Mouse (Mus musculus) CH12.LX (cell line): ENCODE data around the gene Lad1. TPM values are rescaled to one million over a fixed set of nuclear protein-coding genes. Genes with fewer than 3 reads are reported as not detected.
A peak's percentile ranks its signal among the peaks of the same experiment; 100 is the strongest.

Experiments
- DNase-seq: peaks from one replicate; pipeline ENCODE4 v3.0.0-alpha.2; 2013; ENCODE audit errors: extremely low read depth
- H3K27ac ChIP-seq: 2 replicates; pipeline ENCODE4 v1.5.1; 2012; ENCODE audit warnings: low read depth, mild to moderate bottlenecking, control low read depth, moderate library complexity; ENCODE audit not compliant: insufficient read depth
- H3K27me3 ChIP-seq: replicated peaks from 2 replicates; pipeline ENCODE3; 2012; ENCODE audit warnings: inconsistent platforms
- H3K36me3 ChIP-seq, 2 experiments: replicated peaks in 1 of 2; 2 replicates each; pipeline versions ENCODE3 to v1.6.1; 2012; ENCODE audit warnings: inconsistent platforms in 1 of 2, low read length in 1 of 2, mild to moderate bottlenecking in 1 of 2, mixed read lengths in 1 of 2, moderate library complexity in 1 of 2; ENCODE audit not compliant: control insufficient read depth in 1 of 2, insufficient read depth in 1 of 2
- H3K4me1 ChIP-seq, 2 experiments: 2 replicates each; pipeline ENCODE4 v1.6.1; 2012; ENCODE audit warnings: inconsistent platforms in 1 of 2, moderate library complexity in 1 of 2; ENCODE audit not compliant: insufficient read depth in 2 of 2, control insufficient read depth in 1 of 2
- H3K4me2 ChIP-seq: 2 replicates; pipeline ENCODE4 v1.6.1; 2012; ENCODE audit warnings: low read depth, mild to moderate bottlenecking, control low read depth; ENCODE audit not compliant: poor library complexity, insufficient read depth, severe bottlenecking
- H3K4me3 ChIP-seq, 3 experiments: fragments of 150-350 bp in 1 of 3; sonication (generic) in 1 of 3; replicated peaks in 1 of 3; 2 replicates each; pipeline versions ENCODE3 to v1.5.1; 2011 to 2012; ENCODE audit warnings: low read depth in 2 of 3, low read length in 2 of 3, mild to moderate bottlenecking in 2 of 3, moderate library complexity in 2 of 3, control low read depth in 1 of 3, improper control_type of control experiment in 1 of 3, inconsistent platforms in 1 of 3, mixed read lengths in 1 of 3; ENCODE audit not compliant: poor library complexity in 1 of 3
- H3K79me2 ChIP-seq: replicated peaks from 2 replicates; pipeline ENCODE4 v1.6.1; 2012; ENCODE audit warnings: mild to moderate bottlenecking, moderate library complexity; ENCODE audit not compliant: control insufficient read depth, poor library complexity, insufficient read depth, severe bottlenecking; ENCODE audit errors: extremely low read depth
- H3K9ac ChIP-seq: 2 replicates; pipeline ENCODE4 v1.6.1; 2012; ENCODE audit warnings: low read depth, mild to moderate bottlenecking, control low read depth, moderate library complexity; ENCODE audit not compliant: insufficient read depth
- H3K9me3 ChIP-seq: replicated peaks from 2 replicates; pipeline ENCODE3; 2012; ENCODE audit warnings: low read length, inconsistent platforms, mixed read lengths
- BHLHE40 ChIP-seq: IDR thresholded peaks from 2 replicates; pipeline ENCODE4 v1.6.1; 2011; ENCODE audit warnings: mild to moderate bottlenecking, low read depth, low read length, improper control_type of control experiment
- CTCF ChIP-seq, 2 experiments: IDR thresholded peaks in 1 of 2; conservative IDR thresholded peaks in 1 of 2; 2 replicates each; pipeline ENCODE4 v1.5.1; 2011 to 2012; ENCODE audit warnings: low read depth in 2 of 2, low read length in 2 of 2, improper control_type of control experiment in 1 of 2, inconsistent platforms in 1 of 2, mild to moderate bottlenecking in 1 of 2, moderate library complexity in 1 of 2
- ETS1 ChIP-seq: conservative IDR thresholded peaks from 2 replicates; pipeline ENCODE4 v1.6.1; 2012; ENCODE audit warnings: low read depth, mild to moderate bottlenecking, inconsistent platforms, low read length, improper control_type of control experiment, moderate library complexity
- GABPA ChIP-seq: IDR thresholded peaks from 2 replicates; pipeline ENCODE4 v1.6.1; 2012; ENCODE audit warnings: low read depth, low read length, improper control_type of control experiment, inconsistent platforms; ENCODE audit not compliant: insufficient replicate concordance
- IRF4 ChIP-seq: IDR thresholded peaks from 2 replicates; pipeline ENCODE4 v1.6.1; 2014; ENCODE audit warnings: low read depth, mild to moderate bottlenecking, inconsistent platforms, low read length, improper control_type of control experiment
- KAT2A ChIP-seq: IDR thresholded peaks from 2 replicates; pipeline ENCODE4 v1.6.1; 2012; ENCODE audit warnings: low read length, improper control_type of control experiment, inconsistent platforms; ENCODE audit not compliant: insufficient replicate concordance
- MEF2A ChIP-seq: IDR thresholded peaks from 2 replicates; pipeline ENCODE4 v1.6.1; 2014; ENCODE audit warnings: low read depth, mild to moderate bottlenecking, inconsistent platforms, low read length, improper control_type of control experiment, borderline replicate concordance
- MXI1 ChIP-seq: IDR thresholded peaks from 2 replicates; pipeline ENCODE4 v1.6.1; 2011; ENCODE audit warnings: mild to moderate bottlenecking, low read depth, low read length, improper control_type of control experiment
- NELFE ChIP-seq: IDR thresholded peaks from 2 replicates; pipeline ENCODE4 v1.6.1; 2011; ENCODE audit warnings: low read depth, low read length, improper control_type of control experiment
- NRF1 ChIP-seq: IDR thresholded peaks from 2 replicates; pipeline ENCODE4 v1.6.1; 2014; ENCODE audit warnings: low read depth, mild to moderate bottlenecking, inconsistent platforms, low read length, improper control_type of control experiment, moderate library complexity
- PAX5 ChIP-seq: IDR thresholded peaks from 2 replicates; pipeline ENCODE4 v1.6.1; 2012; ENCODE audit warnings: low read length, inconsistent platforms, mixed read lengths
- RCOR1 ChIP-seq: conservative IDR thresholded peaks from 2 replicates; pipeline ENCODE4 v1.6.1; 2012; ENCODE audit warnings: low read depth, mild to moderate bottlenecking, inconsistent platforms, low read length, improper control_type of control experiment
- TBP ChIP-seq: conservative IDR thresholded peaks from 2 replicates; pipeline ENCODE4 v1.6.1; 2011; ENCODE audit warnings: low read depth, low read length, improper control_type of control experiment
- UBTF ChIP-seq: IDR thresholded peaks from 2 replicates; pipeline ENCODE4 v1.6.1; 2012; ENCODE audit warnings: low read depth, mild to moderate bottlenecking, inconsistent platforms, low read length, improper control_type of control experiment, moderate library complexity
- USF2 ChIP-seq: conservative IDR thresholded peaks from 2 replicates; pipeline ENCODE4 v1.6.1; 2011; ENCODE audit warnings: low read depth, low read length, improper control_type of control experiment
- dilution Hi-C: fragments of 300-500 bp; cut with MboI; formaldehyde crosslinking; loops from 2 replicates; pipeline ENCODE4 v1.14.3; 2020; ENCODE audit warnings: low sequenced_read_pairs; ENCODE audit not compliant: extremely low pct_unique_long_range_greater_than_20kb, extremely low pct_ligation_motif_present
- in situ Hi-C: fragments of 300-500 bp; cut with MboI; formaldehyde crosslinking; loops from 3 replicates; pipeline ENCODE4 v1.14.3; 2019; ENCODE audit warnings: low sequenced_read_pairs, low pct_ligation_motif_present, low pct_unique_long_range_greater_than_20kb, mixed read lengths
- polyA plus RNA-seq: library from polyadenylated mRNA; unstranded; fragments of >175 nt; gene quantifications from 2 replicates; pipeline ENCODE4 v1.2.1, GENCODE M21; 2012; ENCODE audit warnings: low read depth; ENCODE audit not compliant: insufficient read length
- total RNA-seq, 2 experiments: library from RNA; depleted of rRNA; stranded (reverse); fragments of 300-350 nt in 1 of 2; fragments of >200 nt in 1 of 2; gene quantifications; 2 replicates each; pipeline ENCODE4 v1.2.3; 2012 to 2014

The Lad1 gene
- total and polyA plus RNA-seq, 3 experiments = 0.17 TPM; not detected in 2

GRCm38 (mm10) chr1:135777046-135777445 lies 41.4 kb upstream of the Lad1 start:
- dilution Hi-C loops (no loop called here), in situ Hi-C loops (no loop called here)
- TF ChIP-seq USF2 (no peak), UBTF (no peak), GABPA (no peak), RCOR1 (no peak), TBP (no peak), MEF2A (no peak), CTCF (conservative IDR thresholded peaks at IDR 0.05 in 1 of 2, IDR thresholded peaks at IDR 0.05 in 1 of 2; ENCODE audit: low read depth in 2 of 2, low read length in 2 of 2) (no peak), NELFE (no peak), MXI1 (no peak)
- Histone ChIP-seq H3K9ac (no peak overlapping the region), H3K79me2 (no peaks in the 10 kb centered on the region), H3K27me3 (no peaks in the 10 kb centered on the region), H3K4me2 (no peak overlapping the region), H3K4me1 (peaks cover 0 to 4% of the 10 kb centered on the region in 2 experiments; a peak in 3 of 4 replicates), H3K9me3 (no peaks in the 10 kb centered on the region), H3K4me3 (no peak overlapping the region), H3K27ac (no peak overlapping the region), H3K36me3 (peaks cover 0 to 8% of the 10 kb centered on the region in 2 experiments)
- no peak for DNase-seq

GRCm38 (mm10) chr1:135778780-135779535 lies 39.4 kb upstream of the Lad1 start, which contains the start of gene Tnni1:
Gene Tnni1 (plus strand): TSS chr1:135779434.
- TF ChIP-seq GABPA = no peak
- TF ChIP-seq NELFE = no peak
- no peak for TF ChIP-seq ETS1
- TF ChIP-seq BHLHE40 = peak; percentile 69
- TF ChIP-seq CTCF (conservative IDR thresholded peaks at IDR 0.05 in 1 of 2, IDR thresholded peaks at IDR 0.05 in 1 of 2; ENCODE audit: low read depth in 2 of 2, low read length in 2 of 2) = no peak
- TF ChIP-seq PAX5 = no peak
- TF ChIP-seq KAT2A = no peak
- 0 out of 2 replicates have a peak, but pooled peaks have one; percentile 15 for TF ChIP-seq NRF1
- no peak for TF ChIP-seq IRF4
- TF ChIP-seq, all 38 proteins: peak for 2
- in situ Hi-C loops = no loop called here
- dilution Hi-C loops = no loop called here
- H3K9ac ChIP-seq = no peak within 1 kb of the TSS
- no peaks in the 10 kb centered on the region for H3K79me2 ChIP-seq
- peaks cover 0 to 3% of the 10 kb centered on the region in 2 experiments for H3K36me3 ChIP-seq
- no peaks in the 10 kb centered on the region for H3K27me3 ChIP-seq
- H3K4me2 ChIP-seq = no peak within 1 kb of the TSS
- no peak within 1 kb of the TSS for H3K4me3 ChIP-seq
- H3K27ac ChIP-seq = no peak within 1 kb of the TSS
- DNase-seq = no peak
- H3K4me1 ChIP-seq = peaks cover 0 to 4% of the 10 kb centered on the region in 2 experiments; a peak in 3 of 4 replicates
- H3K9me3 ChIP-seq = no peaks in the 10 kb centered on the region
